Mouse (Mus musculus): ENCODE measurements around the gene Lrrc38. TPM values are rescaled to one million over a fixed set of nuclear protein-coding genes. Genes with fewer than 3 reads are reported as not detected.

Lrrc38 gene
- total and polyA plus RNA-seq, 3 experiments = not detected

- DNase-seq (ENCODE audit: low read depth, low spot score) = no peak
- no peak overlapping the region for H3K9ac ChIP-seq (ENCODE audit: control insufficient read depth, low read depth, low read length, poor library complexity, severe bottlenecking)
Measured at GRCm38 (mm10) chr4:143330566-143330965, 19.0 kb upstream of the Lrrc38 start.

GRCm38 (mm10) chr4:143331787-143332186 lies 17.8 kb upstream of the Lrrc38 start:
- Histone ChIP-seq H3K9me3 (replicated peaks; ENCODE audit: insufficient read depth, low read length) (no peaks in the 10 kb centered on the region), H3K27ac (ENCODE audit: control insufficient read depth, low read depth, low read length) (no peak overlapping the region), H3K36me3 (ENCODE audit: control insufficient read depth in 1 of 2, insufficient read depth in 2 of 2, low read length in 2 of 2) (no peaks in the 10 kb centered on the region), H3K4me3 (ENCODE audit: control insufficient read depth in 1 of 2, insufficient read depth in 1 of 2, low read depth in 2 of 2, low read length in 2 of 2) (no peak overlapping the region), H3K4me1 (ENCODE audit: control insufficient read depth in 1 of 2, insufficient read depth in 2 of 2, low read length in 2 of 2) (no peaks in the 10 kb centered on the region), H3K9ac (ENCODE audit: control insufficient read depth, low read depth, low read length, poor library complexity, severe bottlenecking) (no peak overlapping the region), H3K79me2 (ENCODE audit: control insufficient read depth, insufficient read depth, low read length, poor library complexity) (no peaks in the 10 kb centered on the region), H3K27me3 (ENCODE audit: control insufficient read depth in 1 of 2, insufficient read depth in 2 of 2, low read length in 2 of 2) (no peaks in the 10 kb centered on the region)
- no peak for DNase-seq (ENCODE audit: low read depth, low spot score)
- TF ChIP-seq POLR2A (IDR thresholded peaks at IDR 0.05; ENCODE audit: control insufficient read depth in 1 of 2, insufficient read depth in 1 of 2, low read depth in 1 of 2, low read length in 2 of 2, poor library complexity in 1 of 2) (no peak), MYC (IDR thresholded peaks at IDR 0.05; ENCODE audit: low read depth, low read length) (no peak), MEF2A (IDR thresholded peaks at IDR 0.05; ENCODE audit: extremely low read depth, insufficient replicate concordance, low read depth, low read length, poor library complexity, severe bottlenecking) (no peak)

More at GRCm38 (mm10) chr4:143330566-143330965, 19.0 kb upstream of the Lrrc38 start:
- Histone ChIP-seq H3K36me3 (ENCODE audit: control insufficient read depth in 1 of 2, insufficient read depth in 2 of 2, low read length in 2 of 2) (no peaks in the 10 kb centered on the region), H3K4me1 (ENCODE audit: control insufficient read depth in 1 of 2, insufficient read depth in 2 of 2, low read length in 2 of 2) (no peaks in the 10 kb centered on the region), H3K9me3 (replicated peaks; ENCODE audit: insufficient read depth, low read length) (no peaks in the 10 kb centered on the region), H3K27me3 (ENCODE audit: control insufficient read depth in 1 of 2, insufficient read depth in 2 of 2, low read length in 2 of 2) (no peaks in the 10 kb centered on the region), H3K79me2 (ENCODE audit: control insufficient read depth, insufficient read depth, low read length, poor library complexity) (no peaks in the 10 kb centered on the region), H3K4me3 (ENCODE audit: control insufficient read depth in 1 of 2, insufficient read depth in 1 of 2, low read depth in 2 of 2, low read length in 2 of 2) (no peak overlapping the region), H3K27ac (ENCODE audit: control insufficient read depth, low read depth, low read length) (no peak overlapping the region)
- no peak for TF ChIP-seq ELF1 (IDR thresholded peaks at IDR 0.05; ENCODE audit: low read depth, low read length)

GRCm38 (mm10) chr4:143334145-143334544 lies 15.4 kb upstream of the Lrrc38 start:
- no peak for DNase-seq (ENCODE audit: low read depth, low spot score)

More at GRCm38 (mm10) chr4:143334145-143334544, 15.4 kb upstream of the Lrrc38 start:
- Histone ChIP-seq H3K27me3 (ENCODE audit: control insufficient read depth in 1 of 2, insufficient read depth in 2 of 2, low read length in 2 of 2) (no peaks in the 10 kb centered on the region), H3K79me2 (ENCODE audit: control insufficient read depth, insufficient read depth, low read length, poor library complexity) (no peaks in the 10 kb centered on the region), H3K27ac (ENCODE audit: control insufficient read depth, low read depth, low read length) (no peak overlapping the region), H3K36me3 (ENCODE audit: control insufficient read depth in 1 of 2, insufficient read depth in 2 of 2, low read length in 2 of 2) (no peaks in the 10 kb centered on the region), H3K9me3 (replicated peaks; ENCODE audit: insufficient read depth, low read length) (no peaks in the 10 kb centered on the region), H3K4me1 (ENCODE audit: control insufficient read depth in 1 of 2, insufficient read depth in 2 of 2, low read length in 2 of 2) (no peaks in the 10 kb centered on the region), H3K9ac (ENCODE audit: control insufficient read depth, low read depth, low read length, poor library complexity, severe bottlenecking) (no peak overlapping the region), H3K4me3 (ENCODE audit: control insufficient read depth in 1 of 2, insufficient read depth in 1 of 2, low read depth in 2 of 2, low read length in 2 of 2) (no peak overlapping the region)
- TF ChIP-seq ZMIZ1 (IDR thresholded peaks at IDR 0.05; ENCODE audit: low read depth, low read length) = no peak
- TF ChIP-seq MAZ (IDR thresholded peaks at IDR 0.05; ENCODE audit: low read depth, low read length) = no peak
- TF ChIP-seq ZC3H11A (IDR thresholded peaks at IDR 0.05; ENCODE audit: low read depth, low read length) = no peak
- TF ChIP-seq CTCF (IDR thresholded peaks at IDR 0.05 in 2 of 3, conservative IDR thresholded peaks at IDR 0.05 in 1 of 3; ENCODE audit: control insufficient read depth in 1 of 3, insufficient read depth in 1 of 3, low read depth in 2 of 3, low read length in 3 of 3, poor library complexity in 1 of 3, severe bottlenecking in 1 of 3) = no peak
- TF ChIP-seq SMC3 (IDR thresholded peaks at IDR 0.05; ENCODE audit: low read depth, low read length) = no peak
- TF ChIP-seq TBP (IDR thresholded peaks at IDR 0.05; ENCODE audit: low read depth, low read length) = no peak
- TF ChIP-seq TAL1 (IDR thresholded peaks at IDR 0.05; ENCODE audit: low read length) = no peak
- TF ChIP-seq HCFC1 (IDR thresholded peaks at IDR 0.05; ENCODE audit: low read depth, low read length) = no peak
- TF ChIP-seq GATA1 (IDR thresholded peaks at IDR 0.05; ENCODE audit: low read depth, low read length) = no peak
- no peak for TF ChIP-seq TCF12 (IDR thresholded peaks at IDR 0.05; ENCODE audit: low read depth, low read length)
- TF ChIP-seq POLR2AphosphoS2 (IDR thresholded peaks at IDR 0.05; ENCODE audit: low read length) = no peak
- TF ChIP-seq USF1 (IDR thresholded peaks at IDR 0.05; ENCODE audit: low read depth, low read length) = no peak
- TF ChIP-seq POLR2A (IDR thresholded peaks at IDR 0.05; ENCODE audit: control insufficient read depth in 1 of 2, insufficient read depth in 1 of 2, low read depth in 1 of 2, low read length in 2 of 2, poor library complexity in 1 of 2) = no peak
- TF ChIP-seq KAT2A (conservative IDR thresholded peaks at IDR 0.05; ENCODE audit: low read depth, low read length) = no peak

Measured in MEL (cell line).